Mouse (Mus musculus): Measurements from ENCODE around the gene Nop14.

Gene Nop14

GRCm38 (mm10) chr5:34659686-34660590 lies at the start of gene Nop14, which contains the start of gene Grk4:
Gene Nop14, minus strand, starts transcription at chr5:34660148.
Gene Grk4, plus strand, starts transcription at chr5:34660379.
- DNase-seq, result peak; percentile 97 to 99

- DNase-seq, result no peak
These were observed 48.5 kb upstream of the Nop14 start for GRCm38 (mm10) chr5:34708436-34708835.

- no peak for DNase-seq
These were observed 35.6 kb upstream of the Nop14 start for GRCm38 (mm10) chr5:34695521-34695920.

- no peak for DNase-seq
These were observed 32.8 kb upstream of the Nop14 start for GRCm38 (mm10) chr5:34692782-34693181.

- DNase-seq, result no peak
These were observed 29.9 kb upstream of the Nop14 start for GRCm38 (mm10) chr5:34689868-34690267.

- no peak for DNase-seq
These were observed 10.3 kb upstream of the Nop14 start for GRCm38 (mm10) chr5:34670280-34670679.

GRCm38 (mm10) chr5:34669493-34669892 lies 9.5 kb upstream of the Nop14 start:
- DNase-seq, result no peak

- no peak for DNase-seq
These were observed 3.3 kb upstream of the Nop14 start for GRCm38 (mm10) chr5:34663231-34663630.

- no peak for DNase-seq
These were observed 2.0 kb upstream of the Nop14 start for GRCm38 (mm10) chr5:34661909-34662308.

- DNase-seq, result no peak
These were observed 713 bp upstream of the Nop14 start for GRCm38 (mm10) chr5:34660591-34661130.

GRCm38 (mm10) chr5:34657556-34657955 lies 2.4 kb downstream of the Nop14 start:
- no peak for DNase-seq

- no peak for DNase-seq
These were observed 5.1 kb downstream of the Nop14 start for GRCm38 (mm10) chr5:34654881-34655280.

- DNase-seq, result no peak
These were observed 7.0 kb downstream of the Nop14 start for GRCm38 (mm10) chr5:34652961-34653360.

- peak; percentile 73 for DNase-seq
These were observed 12.4 kb downstream of the Nop14 start for GRCm38 (mm10) chr5:34647581-34647980.

GRCm38 (mm10) chr5:34642932-34643331 lies 17.0 kb downstream of the Nop14 start:
- peak; percentile 28 to 51 for DNase-seq

- no peak for DNase-seq
These were observed 18.0 kb downstream of the Nop14 start for GRCm38 (mm10) chr5:34641991-34642390.

- DNase-seq, result no peak
These were observed 22.3 kb downstream of the Nop14 start for GRCm38 (mm10) chr5:34637591-34638156.

- peak; percentile 71 to 83 for DNase-seq
These were observed 23.3 kb downstream of the Nop14 start, which contains the start of gene Mfsd10 for GRCm38 (mm10) chr5:34636481-34637287. Gene Mfsd10, minus strand, starts transcription at chr5:34637212.

- peak; percentile 20 to 33 for DNase-seq
These were observed 24.2 kb downstream of the Nop14 start for GRCm38 (mm10) chr5:34635665-34636192.

GRCm38 (mm10) chr5:34634746-34635400 lies 25.1 kb downstream of the Nop14 start:
- DNase-seq, result no peak

GRCm38 (mm10) chr5:34633641-34634040 lies 26.3 kb downstream of the Nop14 start:
- DNase-seq, result no peak

- DNase-seq, result no peak
These were observed 27.0 kb downstream of the Nop14 start for GRCm38 (mm10) chr5:34632996-34633395.
